Mouse (Mus musculus): Measurements from ENCODE around the gene D430041D05Rik. TPM values are rescaled to one million over a fixed set of nuclear protein-coding genes. Genes with fewer than 3 reads are reported as not detected.

D430041D05Rik gene
- total and polyA plus RNA-seq, 3 experiments = not detected

DNA sequence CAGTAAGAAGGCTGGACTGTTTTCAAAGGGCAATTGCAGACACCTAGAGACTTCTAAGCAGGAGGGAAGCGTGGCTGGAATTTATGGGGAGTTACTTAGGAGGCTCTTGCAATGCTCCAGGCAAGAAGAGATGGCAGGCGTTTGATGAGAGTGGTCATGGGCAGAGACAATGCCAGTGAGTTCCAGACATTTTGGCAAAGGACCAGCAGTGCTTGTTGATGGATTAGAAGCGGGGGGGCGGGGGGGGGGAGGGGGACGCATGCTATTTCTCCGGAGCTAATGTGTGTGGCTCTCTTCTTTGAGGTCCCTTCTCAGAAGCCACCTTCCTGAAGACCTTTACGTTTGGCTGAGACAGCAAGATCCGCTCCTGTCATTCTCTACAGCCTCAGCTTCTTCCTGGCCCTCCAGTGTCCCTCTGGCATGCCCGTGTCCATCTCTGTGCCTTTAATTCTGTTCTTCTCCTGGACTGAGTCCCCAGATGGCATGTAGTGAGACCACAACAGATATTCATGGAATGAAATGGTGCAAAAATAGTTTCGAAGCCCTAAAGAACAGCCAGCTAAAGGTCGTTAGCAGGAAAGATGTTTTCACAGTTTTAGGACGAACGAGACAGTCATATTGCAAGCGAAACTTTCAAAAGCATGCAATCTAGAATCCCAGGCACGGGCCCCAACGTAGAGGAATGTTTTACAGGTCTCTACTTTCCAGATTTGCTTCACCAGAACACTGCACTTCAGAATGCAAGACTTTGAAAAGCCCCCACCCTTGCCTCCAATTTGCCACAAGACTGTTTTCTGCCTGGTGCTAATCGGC is 234.4 kb downstream of the D430041D05Rik start:
- TF ChIP-seq JUND (conservative IDR thresholded peaks at IDR 0.05; ENCODE audit: low read depth, low read length) = no peak
- peak; percentile 86 for TF ChIP-seq BHLHE40 (IDR thresholded peaks at IDR 0.05; ENCODE audit: low read depth, low read length)
- TF ChIP-seq EP300 (IDR thresholded peaks at IDR 0.05; ENCODE audit: low read length) = peak; percentile 42; the same call in 1 of the 2 replicates
- TF ChIP-seq JUN (IDR thresholded peaks at IDR 0.05; ENCODE audit: insufficient read depth, low read depth, low read length) = 0 out of 2 replicates have a peak, but pooled peaks have one; percentile 5
- no peak for TF ChIP-seq MYC (IDR thresholded peaks at IDR 0.05; ENCODE audit: low read depth, low read length)
- no peak for TF ChIP-seq POLR2A (IDR thresholded peaks at IDR 0.05; ENCODE audit: low read depth, low read length)
- peak; percentile 59; the same call in 1 of the 2 replicates for TF ChIP-seq IRF4 (IDR thresholded peaks at IDR 0.05; ENCODE audit: low read depth, low read length)
- TF ChIP-seq KAT2A (IDR thresholded peaks at IDR 0.05; ENCODE audit: insufficient replicate concordance, low read length) = no peak
- TF ChIP-seq CHD1 (IDR thresholded peaks at IDR 0.05; ENCODE audit: low read depth, low read length) = no peak
- no peak for TF ChIP-seq POLR2AphosphoS2 (IDR thresholded peaks at IDR 0.05; ENCODE audit: low read depth, low read length)
- Histone ChIP-seq H3K4me2 (ENCODE audit: insufficient read depth, low read depth, poor library complexity, severe bottlenecking) (peak overlapping the region; percentile 13; the same call in 1 of the 2 replicates), H3K9me3 (replicated peaks; ENCODE audit: low read length) (no peaks in the 10 kb centered on the region), H3K27ac (ENCODE audit: insufficient read depth, low read depth) (no peak overlapping the region), H3K9ac (ENCODE audit: insufficient read depth, low read depth) (no peak overlapping the region), H3K4me3 (replicated peaks in 1 of 3; ENCODE audit: low read depth in 2 of 3, low read length in 2 of 3, poor library complexity in 1 of 3) (no peak overlapping the region), H3K27me3 (replicated peaks) (no peaks in the 10 kb centered on the region), H3K79me2 (replicated peaks; ENCODE audit: control insufficient read depth, extremely low read depth, insufficient read depth, poor library complexity, severe bottlenecking) (no peaks in the 10 kb centered on the region), H3K36me3 (replicated peaks in 1 of 2; ENCODE audit: control insufficient read depth in 1 of 2, insufficient read depth in 1 of 2, low read length in 1 of 2) (no peaks in the 10 kb centered on the region), H3K4me1 (ENCODE audit: control insufficient read depth in 1 of 2, insufficient read depth in 2 of 2) (no peaks in the 10 kb centered on the region)
- in situ Hi-C loops (cut with MboI; ENCODE audit: low pct_ligation_motif_present, low pct_unique_long_range_greater_than_20kb, low sequenced_read_pairs) (no loop called here), dilution Hi-C loops (cut with MboI; ENCODE audit: extremely low pct_ligation_motif_present, extremely low pct_unique_long_range_greater_than_20kb, low sequenced_read_pairs) (no loop called here)
- no peak for DNase-seq (ENCODE audit: extremely low read depth)

DNA sequence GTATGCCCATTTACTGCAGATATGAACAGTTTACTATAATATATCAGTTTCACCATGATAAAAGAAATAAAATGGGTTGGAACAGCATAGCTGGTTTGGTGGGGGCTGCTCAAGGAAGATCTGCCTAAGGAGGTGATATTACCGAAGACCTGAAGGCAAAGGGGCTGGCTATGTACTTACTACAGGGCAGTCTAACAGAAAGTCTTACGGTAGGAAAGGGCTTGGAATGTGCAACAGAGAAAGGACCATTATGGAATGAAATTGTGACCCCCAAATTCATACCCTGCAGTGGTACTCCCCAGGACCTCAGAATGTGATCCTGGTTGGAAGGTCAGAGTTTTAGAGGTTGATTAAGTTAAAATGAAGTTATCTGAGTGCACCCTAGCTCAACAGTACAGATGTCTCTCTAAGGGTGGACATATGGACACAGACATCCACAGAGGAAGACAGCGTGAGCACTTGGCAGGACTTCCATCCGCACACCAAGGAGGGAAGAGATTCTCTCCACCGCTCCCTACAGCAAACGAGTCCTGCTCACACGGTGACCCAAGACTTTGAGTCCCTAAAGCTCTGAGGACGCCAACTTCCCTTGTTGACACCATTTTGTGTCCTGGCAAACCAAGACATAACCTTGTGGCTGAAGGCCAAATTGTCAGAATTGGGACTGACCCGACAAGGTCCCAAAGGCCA is 235.2 kb downstream of the D430041D05Rik start:
- TF ChIP-seq SMC3 (IDR thresholded peaks at IDR 0.05; ENCODE audit: low read depth, low read length) (no peak), SIN3A (IDR thresholded peaks at IDR 0.05; ENCODE audit: low read length) (no peak), ZMIZ1 (IDR thresholded peaks at IDR 0.05; ENCODE audit: low read depth, low read length) (no peak), CTCF (conservative IDR thresholded peaks at IDR 0.05 in 1 of 2, IDR thresholded peaks at IDR 0.05 in 1 of 2; ENCODE audit: low read depth in 2 of 2, low read length in 2 of 2) (no peak), NRF1 (IDR thresholded peaks at IDR 0.05; ENCODE audit: low read depth, low read length) (no peak), ZNF384 (IDR thresholded peaks at IDR 0.05; ENCODE audit: low read depth, low read length) (no peak), CHD2 (IDR thresholded peaks at IDR 0.05; ENCODE audit: low read length) (no peak), MEF2A (IDR thresholded peaks at IDR 0.05; ENCODE audit: borderline replicate concordance, low read depth, low read length) (no peak), HCFC1 (IDR thresholded peaks at IDR 0.05; ENCODE audit: low read depth, low read length) (no peak), TBP (conservative IDR thresholded peaks at IDR 0.05; ENCODE audit: low read depth, low read length) (no peak), GABPA (IDR thresholded peaks at IDR 0.05; ENCODE audit: insufficient replicate concordance, low read depth, low read length) (no peak), USF1 (IDR thresholded peaks at IDR 0.05; ENCODE audit: low read depth, low read length) (no peak), BHLHE40 (IDR thresholded peaks at IDR 0.05; ENCODE audit: low read depth, low read length) (no peak), JUND (conservative IDR thresholded peaks at IDR 0.05; ENCODE audit: low read depth, low read length) (no peak), MAX (IDR thresholded peaks at IDR 0.05; ENCODE audit: low read length) (no peak)
- Histone ChIP-seq H3K27ac (ENCODE audit: insufficient read depth, low read depth) (no peak overlapping the region), H3K9ac (ENCODE audit: insufficient read depth, low read depth) (no peak overlapping the region), H3K9me3 (replicated peaks; ENCODE audit: low read length) (no peaks in the 10 kb centered on the region), H3K4me1 (ENCODE audit: control insufficient read depth in 1 of 2, insufficient read depth in 2 of 2) (no peaks in the 10 kb centered on the region), H3K27me3 (replicated peaks) (no peaks in the 10 kb centered on the region), H3K4me2 (ENCODE audit: insufficient read depth, low read depth, poor library complexity, severe bottlenecking) (no peak overlapping the region), H3K36me3 (replicated peaks in 1 of 2; ENCODE audit: control insufficient read depth in 1 of 2, insufficient read depth in 1 of 2, low read length in 1 of 2) (no peaks in the 10 kb centered on the region), H3K79me2 (replicated peaks; ENCODE audit: control insufficient read depth, extremely low read depth, insufficient read depth, poor library complexity, severe bottlenecking) (no peaks in the 10 kb centered on the region), H3K4me3 (replicated peaks in 1 of 3; ENCODE audit: low read depth in 2 of 3, low read length in 2 of 3, poor library complexity in 1 of 3) (no peak overlapping the region)
- DNase-seq (ENCODE audit: extremely low read depth) = no peak
- dilution Hi-C loops (cut with MboI; ENCODE audit: extremely low pct_ligation_motif_present, extremely low pct_unique_long_range_greater_than_20kb, low sequenced_read_pairs) = no loop called here
- in situ Hi-C loops (cut with MboI; ENCODE audit: low pct_ligation_motif_present, low pct_unique_long_range_greater_than_20kb, low sequenced_read_pairs) = no loop called here
